Mouse (Mus musculus) kidney, postnatal 0 days (tissue): ENCODE results near the gene Tmtc2. TPM values are rescaled to one million over a fixed set of nuclear protein-coding genes. Genes with fewer than 3 reads are reported as not detected.

Experiments
- ATAC-seq: fragments of 200-750 bp; cut with Nextera tagmentation; replicated peaks from 2 replicates; pipeline ENCODE4 v1.8.0; 2017; ENCODE audit warnings: low read depth, moderate number of reproducible peaks, moderate TSS enrichment, moderate library complexity; ENCODE audit not compliant: low FRiP score
- DNase-seq: peaks from one replicate; pipeline ENCODE4 v3.0.0-alpha.2; 2016; ENCODE audit warnings: low spot score
- H3K27ac ChIP-seq: fragments of 300-500 bp; sonication (generic); 2 replicates; pipeline ENCODE4 v1.5.1; 2014; ENCODE audit warnings: mild to moderate bottlenecking
- H3K27me3 ChIP-seq: fragments of 300-500 bp; sonication (generic); 2 replicates; pipeline ENCODE4 v1.6.1; 2014; ENCODE audit warnings: low read length, mixed read lengths; ENCODE audit not compliant: insufficient read depth
- H3K36me3 ChIP-seq: fragments of 300-500 bp; sonication (generic); 2 replicates; pipeline ENCODE4 v1.6.1; 2014; ENCODE audit warnings: low read length, mixed read lengths; ENCODE audit not compliant: insufficient read depth
- H3K4me1 ChIP-seq: fragments of 300-500 bp; sonication (generic); replicated peaks from 2 replicates; pipeline ENCODE4 v1.6.1; 2014; ENCODE audit warnings: antibody characterized with exemption, low read length, mixed read lengths; ENCODE audit not compliant: insufficient read depth
- H3K4me2 ChIP-seq: fragments of 300-500 bp; sonication (generic); 2 replicates; pipeline ENCODE4 v1.6.1; 2014; ENCODE audit warnings: mild to moderate bottlenecking, low read length, moderate library complexity, mixed read lengths
- H3K4me3 ChIP-seq: fragments of 300-500 bp; sonication (generic); replicated peaks from 2 replicates; pipeline ENCODE4 v1.5.1; 2014; ENCODE audit warnings: low read depth, low read length
- H3K9ac ChIP-seq: fragments of 300-500 bp; sonication (generic); 2 replicates; pipeline ENCODE4 v1.6.1; 2014; ENCODE audit warnings: low read depth, low read length
- H3K9me3 ChIP-seq: fragments of 300-500 bp; sonication (generic); replicated peaks from 2 replicates; pipeline ENCODE4 v1.6.1; 2016; ENCODE audit warnings: low read length, inconsistent platforms, mixed read lengths
- CTCF ChIP-seq: IDR thresholded peaks from 2 replicates; pipeline ENCODE4 v1.5.1; 2016; ENCODE audit warnings: antibody characterized with exemption, low read depth, mild to moderate bottlenecking, moderate library complexity
- WGBS: fragments of 180-500 bp; shearing (Covaris S2); extraction: QIAGEN DNeasy Blood & Tissue Kit; methylation state at CpG from one replicate; pipeline ENCODE4 v1.1.7; 2014; 5-methylcytosine and 5-hydroxymethylcytosine counted together
- polyA plus RNA-seq: library from polyadenylated mRNA; unstranded; fragments of >200 nt; fragmentation: Nextera tagmentation; extraction: Ambion mirVana; gene quantifications from 2 replicates; pipeline ENCODE4 v1.2.1, GENCODE M21; 2015

Tmtc2 gene
- polyA plus RNA-seq, 1 experiment from 2014 or later = 5.2 TPM

GRCm38 (mm10) chr10:105368242-105368641 is 206.0 kb downstream of the Tmtc2 start:
- no peaks in the 10 kb centered on the region for H3K9me3 ChIP-seq
- no peaks in the 10 kb centered on the region for H3K4me1 ChIP-seq
- H3K4me2 ChIP-seq = no peak overlapping the region
- ATAC-seq = no peak
- no peaks in the 10 kb centered on the region for H3K27me3 ChIP-seq
- no peak overlapping the region for H3K27ac ChIP-seq
- no peaks in the 10 kb centered on the region for H3K36me3 ChIP-seq
- H3K4me3 ChIP-seq = no peak overlapping the region
- no peak for TF ChIP-seq CTCF
- WGBS = 93% methylated on average over 8 of the region's 8 CpGs
- DNase-seq = no peak
- no peak overlapping the region for H3K9ac ChIP-seq

GRCm38 (mm10) chr10:105364480-105364879 is 209.8 kb downstream of the Tmtc2 start:
- H3K4me1 ChIP-seq = no peaks in the 10 kb centered on the region
- H3K9me3 ChIP-seq = no peaks in the 10 kb centered on the region
- DNase-seq (no peak), ATAC-seq (no peak)
- no peak overlapping the region for H3K9ac ChIP-seq
- no peak for TF ChIP-seq CTCF
- 81% methylated on average over 3 of the region's 3 CpGs for WGBS
- H3K27me3 ChIP-seq = no peaks in the 10 kb centered on the region
- no peaks in the 10 kb centered on the region for H3K36me3 ChIP-seq
- H3K4me2 ChIP-seq = no peak overlapping the region
- no peak overlapping the region for H3K4me3 ChIP-seq
- H3K27ac ChIP-seq = no peak overlapping the region

GRCm38 (mm10) chr10:105350301-105350700 is 223.9 kb downstream of the Tmtc2 start:
- no peaks in the 10 kb centered on the region for H3K36me3 ChIP-seq
- no peaks in the 10 kb centered on the region for H3K4me1 ChIP-seq
- H3K4me2 ChIP-seq = no peak overlapping the region
- TF ChIP-seq CTCF = no peak
- no peak for ATAC-seq
- WGBS = 79% methylated on average over 2 of the region's 2 CpGs
- no peak overlapping the region for H3K27ac ChIP-seq
- no peaks in the 10 kb centered on the region for H3K9me3 ChIP-seq
- H3K4me3 ChIP-seq = no peak overlapping the region
- H3K9ac ChIP-seq = no peak overlapping the region
- no peak for DNase-seq
- no peaks in the 10 kb centered on the region for H3K27me3 ChIP-seq

- Histone ChIP-seq H3K4me1 (no peaks in the 10 kb centered on the region), H3K27me3 (no peaks in the 10 kb centered on the region), H3K9me3 (no peaks in the 10 kb centered on the region), H3K4me3 (no peak overlapping the region), H3K4me2 (no peak overlapping the region), H3K36me3 (no peaks in the 10 kb centered on the region), H3K27ac (no peak overlapping the region), H3K9ac (no peak overlapping the region)
- DNase-seq = no peak
- WGBS = 80% methylated on average over 3 of the region's 3 CpGs
- no peak for TF ChIP-seq CTCF
- ATAC-seq = no peak
Observed at GRCm38 (mm10) chr10:105345920-105346319, 228.3 kb downstream of the Tmtc2 start.

- Histone ChIP-seq H3K9me3 (no peaks in the 10 kb centered on the region), H3K27ac (no peak overlapping the region), H3K36me3 (no peaks in the 10 kb centered on the region), H3K4me2 (no peak overlapping the region), H3K4me3 (no peak overlapping the region), H3K4me1 (no peaks in the 10 kb centered on the region), H3K27me3 (no peaks in the 10 kb centered on the region), H3K9ac (no peak overlapping the region)
- no peak for DNase-seq
- no peak for ATAC-seq
- TF ChIP-seq CTCF = no peak
- 79% methylated on average over 2 of the region's 2 CpGs for WGBS
Observed at GRCm38 (mm10) chr10:105332856-105333255, 241.4 kb downstream of the Tmtc2 start.

GRCm38 (mm10) chr10:105330327-105330726 is 243.9 kb downstream of the Tmtc2 start:
- Histone ChIP-seq H3K9me3 (no peaks in the 10 kb centered on the region), H3K4me3 (no peak overlapping the region), H3K27ac (no peak overlapping the region), H3K9ac (no peak overlapping the region), H3K4me2 (no peak overlapping the region), H3K27me3 (no peaks in the 10 kb centered on the region), H3K36me3 (no peaks in the 10 kb centered on the region), H3K4me1 (no peaks in the 10 kb centered on the region)
- 31% methylated on average over 5 of the region's 5 CpGs for WGBS
- ATAC-seq = no peak
- TF ChIP-seq CTCF = no peak
- no peak for DNase-seq

GRCm38 (mm10) chr10:105323646-105324192 is 250.5 kb downstream of the Tmtc2 start:
- 35% methylated on average over 4 of the region's 4 CpGs for WGBS
- ATAC-seq (no peak), DNase-seq (peak; percentile 24)
- Histone ChIP-seq H3K27ac (no peak overlapping the region), H3K4me2 (no peak overlapping the region), H3K36me3 (no peaks in the 10 kb centered on the region), H3K9ac (no peak overlapping the region), H3K9me3 (no peaks in the 10 kb centered on the region), H3K4me3 (no peak overlapping the region), H3K27me3 (no peaks in the 10 kb centered on the region), H3K4me1 (no peaks in the 10 kb centered on the region)
- TF ChIP-seq CTCF = no peak
